Mouse (Mus musculus) heart, adult 8-10 months (tissue): ENCODE measurements at regions not wholly inside any gene's neighbourhood (a gene's known extent, or its start where the extent isn't known, plus 50 kb on each side); places are given as distances from the start of the nearest gene placed in this dataset.

Source experiments
- DNase-seq: peaks from one replicate; pipeline ENCODE4 v3.0.0; 2022; ENCODE audit warnings: low spot score

DNA sequence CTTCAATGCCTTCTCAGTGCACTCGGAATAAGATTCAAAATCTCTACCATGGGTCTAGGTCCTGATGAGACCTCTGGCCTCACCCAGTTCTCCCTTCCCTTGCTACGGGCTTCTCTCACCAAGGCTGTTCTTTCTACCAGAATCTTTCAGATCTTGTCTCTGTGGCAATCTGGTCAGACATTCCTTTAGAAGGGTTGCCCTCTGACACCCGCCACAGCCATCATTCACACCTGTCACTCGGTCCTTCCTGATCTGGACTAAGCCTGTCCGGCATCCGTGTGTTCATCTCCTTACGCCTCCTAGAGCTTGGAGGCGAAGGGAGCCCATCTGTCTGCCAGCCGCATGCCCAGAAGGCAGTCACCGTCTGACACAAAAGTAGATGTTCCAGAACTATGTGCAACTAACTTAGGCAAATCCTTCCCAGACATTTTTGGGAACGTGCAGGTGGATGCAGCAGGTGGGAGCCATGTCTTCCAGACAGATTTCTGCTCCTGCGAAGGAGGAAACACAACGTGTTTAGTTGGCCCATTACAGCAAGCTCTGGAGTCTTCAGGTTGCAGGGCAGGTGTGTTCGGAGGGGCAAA is 77.7 kb downstream of the Fam76b start:
- DNase-seq: no peak

- DNase-seq: no peak
These were observed 79.2 kb downstream of the Fam76b start for GRCm38 (mm10) chr9:13906736-13907135.

GRCm38 (mm10) chr9:13909604-13910003 is 82.1 kb downstream of the Fam76b start:
- no peak for DNase-seq

DNA sequence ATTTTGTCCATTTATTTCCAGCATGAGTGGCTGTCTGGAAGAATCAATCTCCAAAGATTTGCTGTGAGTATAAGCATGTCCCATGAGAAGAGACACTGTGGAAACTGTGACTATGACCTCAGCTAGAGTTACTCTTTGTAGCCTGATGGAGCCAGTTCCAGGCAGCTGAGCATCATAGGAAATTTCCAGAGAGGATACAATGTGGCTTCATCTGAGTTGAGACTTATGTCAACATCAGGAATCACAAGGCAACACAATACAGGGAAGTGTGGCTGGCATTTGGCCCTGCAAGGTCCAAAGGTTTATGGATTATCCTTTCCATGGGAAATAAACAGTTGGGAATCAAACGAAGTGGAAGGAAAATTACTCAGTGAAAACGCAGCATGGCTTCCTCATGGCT is 82.6 kb downstream of the Fam76b start:
- DNase-seq: no peak

- DNase-seq: no peak
These were observed 85.9 kb downstream of the Fam76b start for GRCm38 (mm10) chr9:13913459-13913858.

DNA sequence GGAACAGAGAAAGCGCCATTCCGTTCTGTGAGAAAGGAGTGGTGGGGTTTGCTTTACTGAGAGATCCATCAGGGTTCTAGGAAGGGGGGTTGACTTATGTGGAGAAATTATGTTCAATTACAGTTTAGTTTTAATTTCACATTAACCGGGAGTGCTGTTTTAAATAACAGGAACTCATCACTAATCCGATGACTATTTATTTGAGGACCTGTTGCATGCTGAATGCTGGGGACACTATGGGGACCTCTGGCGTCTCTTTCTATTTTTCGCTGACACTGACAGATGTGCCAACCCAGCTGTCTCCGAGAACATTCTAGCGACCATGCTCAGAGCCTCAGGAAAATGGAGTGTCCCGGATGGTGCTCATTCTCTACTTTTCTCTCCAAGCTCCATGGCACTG is 86.6 kb downstream of the Fam76b start:
- DNase-seq: no peak

DNA sequence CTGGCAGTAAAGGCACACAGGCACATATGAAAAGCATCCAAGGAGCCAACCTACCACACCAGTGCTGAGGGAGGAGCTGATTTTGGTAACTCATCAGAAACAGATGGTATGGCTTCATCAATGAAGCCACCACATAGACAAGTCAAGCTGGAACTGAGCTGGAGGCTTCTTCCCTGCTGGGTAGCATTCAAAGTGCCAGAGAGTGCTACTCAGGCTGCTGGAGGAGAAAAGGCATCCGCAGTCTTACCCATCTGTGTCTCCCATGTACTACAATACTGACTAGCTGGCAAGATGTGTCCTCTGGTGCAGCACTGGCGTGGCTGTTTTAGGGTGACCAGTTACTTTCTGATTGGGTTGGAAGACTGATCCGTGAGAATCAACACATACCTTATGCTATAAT is 87.3 kb downstream of the Fam76b start:
- no peak for DNase-seq

- no peak for DNase-seq
These were observed 89.3 kb downstream of the Fam76b start for GRCm38 (mm10) chr9:13916837-13917236.

DNA sequence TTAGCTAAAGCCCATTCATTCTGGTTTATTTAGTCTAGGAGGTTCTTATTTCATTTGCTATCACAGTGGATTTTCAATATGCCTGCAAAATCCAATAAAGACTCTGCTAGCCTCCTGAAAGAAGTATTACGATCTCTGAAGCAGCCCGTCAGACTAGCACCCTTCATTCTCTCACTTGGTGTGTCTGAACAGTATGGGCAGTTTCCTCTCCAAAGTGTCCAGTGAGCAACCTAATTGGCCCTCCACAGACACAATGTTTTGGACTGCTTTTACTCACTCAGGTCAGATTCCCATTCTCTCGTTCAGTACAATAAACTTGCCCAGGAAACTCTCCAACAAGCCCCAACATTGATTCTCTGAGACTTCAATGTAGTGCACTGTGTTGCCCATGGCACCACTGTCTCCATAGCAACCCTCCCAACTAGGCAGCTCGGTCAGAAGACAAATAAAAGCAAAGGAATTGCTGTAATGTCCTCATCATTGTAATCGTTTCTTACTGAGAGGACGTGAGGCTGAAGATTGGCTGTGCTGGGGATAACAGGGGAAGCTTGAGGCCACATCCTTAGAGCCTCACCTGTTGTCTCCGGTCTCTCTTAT is 91.2 kb downstream of the Fam76b start:
- no peak for DNase-seq

DNA sequence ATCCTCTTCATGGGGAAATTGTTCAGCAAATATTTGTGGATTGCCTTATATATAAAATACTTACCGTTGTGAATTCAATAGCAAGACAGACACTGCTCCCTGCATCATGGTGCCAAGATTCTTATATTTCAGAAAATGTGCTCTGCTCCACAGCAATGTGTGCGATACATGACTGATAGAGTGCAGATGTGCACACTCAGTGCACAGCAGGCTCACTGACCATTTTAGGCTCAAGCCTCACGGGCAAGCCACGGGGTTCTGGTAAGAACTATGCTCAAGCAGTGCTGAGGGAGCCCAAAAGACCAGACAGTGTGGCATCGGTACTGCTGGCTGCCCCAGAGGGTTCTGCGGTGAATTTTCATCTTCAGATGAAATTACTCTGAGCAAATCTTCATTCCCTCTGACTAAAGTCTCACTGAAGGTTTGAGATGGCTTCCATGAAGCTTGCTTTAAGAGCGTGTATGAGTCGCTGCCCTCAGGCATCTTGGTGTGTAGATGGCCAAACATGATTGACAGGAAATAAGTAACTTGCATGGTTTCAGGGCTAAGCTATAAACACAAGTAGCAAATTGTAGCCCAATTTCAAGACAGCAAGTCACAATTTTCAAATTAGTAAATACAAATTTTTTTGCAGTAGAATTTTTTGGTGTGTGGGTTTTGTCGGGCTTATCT is 92.4 kb downstream of the Fam76b start:
- no peak for DNase-seq

DNA sequence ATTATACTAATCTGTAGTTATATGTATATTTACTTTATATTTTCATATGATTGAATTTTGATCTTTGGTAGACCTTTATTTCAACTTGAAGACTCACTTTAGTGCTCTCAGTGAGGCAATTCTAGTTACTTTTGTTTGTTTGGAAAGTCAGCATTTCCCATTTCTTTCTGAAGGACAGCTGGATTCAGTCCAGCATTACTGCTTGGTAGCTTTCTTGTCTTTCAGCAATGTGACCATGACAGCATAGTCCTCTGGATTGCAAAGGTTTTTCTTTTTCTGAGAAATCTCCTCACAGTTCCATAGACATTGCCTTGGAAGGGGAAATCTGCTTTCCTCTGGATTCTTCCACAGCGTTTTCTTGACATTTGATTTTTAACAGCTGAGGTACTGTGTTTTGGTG is 93.1 kb downstream of the Fam76b start:
- no peak for DNase-seq

- no peak for DNase-seq
These were observed 104.5 kb downstream of the Fam76b start for GRCm38 (mm10) chr9:13932001-13932508.

DNA sequence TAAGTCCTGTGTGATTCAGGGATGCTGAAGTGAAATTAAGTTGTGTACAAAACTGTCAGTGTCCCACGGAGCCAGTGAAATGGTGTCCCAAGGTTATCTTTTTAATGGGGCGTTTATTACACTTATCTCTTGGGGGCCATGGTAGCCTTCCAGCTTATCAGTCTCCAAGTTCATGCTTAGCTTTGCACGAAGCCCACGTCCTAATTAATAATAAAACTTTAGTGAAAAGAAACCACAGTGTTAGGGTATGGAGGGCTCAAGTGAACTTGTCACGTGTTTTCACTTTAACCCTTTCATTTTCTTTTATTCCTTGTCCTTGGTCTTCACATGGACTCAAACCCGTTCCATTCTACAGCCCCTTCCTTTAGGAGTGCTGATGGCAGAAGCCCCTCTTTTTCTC is 105.9 kb downstream of the Fam76b start:
- DNase-seq: no peak

GRCm38 (mm10) chr9:13937301-13937700 is 109.8 kb downstream of the Fam76b start:
- no peak for DNase-seq

GRCm38 (mm10) chr9:13946519-13946918 is 119.0 kb downstream of the Fam76b start:
- no peak for DNase-seq

- no peak for DNase-seq
These were observed 124.6 kb downstream of the Fam76b start for GRCm38 (mm10) chr9:13952157-13952556.

- no peak for DNase-seq
These were observed 135.7 kb downstream of the Fam76b start for GRCm38 (mm10) chr9:13963140-13963763.

DNA sequence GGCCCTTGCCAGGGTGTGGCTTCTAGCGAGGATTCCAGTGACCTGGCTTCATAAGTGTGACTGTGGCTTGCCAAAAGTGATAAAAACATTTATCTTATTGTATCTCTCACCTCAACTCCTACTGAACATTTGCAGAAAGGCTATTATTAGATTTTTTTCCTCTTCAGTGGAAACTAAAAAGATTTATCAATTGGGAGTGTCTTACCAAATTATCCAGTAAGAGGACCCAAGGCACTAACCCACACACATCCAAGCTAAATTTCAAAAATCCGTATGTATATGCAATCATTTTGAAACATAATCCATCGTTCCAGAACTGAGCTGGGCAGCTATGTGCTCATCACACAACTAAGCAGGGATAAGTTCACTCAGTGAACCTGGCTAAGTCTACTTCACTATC is 136.3 kb downstream of the Fam76b start:
- DNase-seq: no peak

DNA sequence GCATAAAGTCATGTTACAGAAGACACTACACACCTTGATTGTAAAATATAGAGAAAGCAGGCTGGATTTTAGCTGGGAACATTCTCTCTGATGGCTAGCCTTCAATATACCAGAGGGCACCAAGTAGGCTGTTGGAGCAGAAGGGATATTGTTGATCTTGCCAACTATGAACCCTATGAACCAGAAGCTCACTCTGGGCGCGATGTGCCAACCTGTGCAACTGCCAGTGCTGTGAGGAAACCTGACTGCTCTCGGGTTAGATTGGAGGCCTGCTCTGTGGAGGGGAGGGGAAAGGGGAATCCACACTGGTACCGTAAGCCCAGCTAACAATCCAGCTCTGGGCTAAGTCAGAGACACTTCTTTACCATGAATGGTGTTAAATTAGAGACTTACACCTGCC is 136.7 kb downstream of the Fam76b start:
- DNase-seq: no peak

- DNase-seq: no peak
These were observed 138.7 kb downstream of the Fam76b start for GRCm38 (mm10) chr9:13966212-13966611.

GRCm38 (mm10) chr9:13969262-13969661 is 141.7 kb downstream of the Fam76b start:
- no peak for DNase-seq

- DNase-seq: no peak
These were observed 146.1 kb downstream of the Fam76b start for GRCm38 (mm10) chr9:13973600-13973999.

DNA sequence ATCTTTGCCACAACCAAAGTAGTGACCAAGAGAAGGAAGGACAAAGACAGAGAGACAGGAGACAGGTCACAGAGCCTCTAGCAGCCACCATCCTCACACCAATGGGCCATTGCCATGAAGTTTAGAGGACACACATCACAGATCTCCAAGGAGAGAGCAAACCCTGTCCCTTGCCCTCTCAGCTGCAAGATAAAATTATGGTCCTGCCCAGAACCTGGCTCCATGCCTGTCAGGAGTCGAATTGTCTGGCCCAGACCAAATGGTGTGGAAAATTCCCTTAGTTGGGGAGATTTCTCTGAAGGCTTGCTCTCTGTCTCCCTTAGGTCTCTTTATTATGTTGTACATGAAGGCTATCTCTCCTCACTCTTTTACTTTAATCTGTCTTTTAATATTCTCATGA is 147.4 kb downstream of the Fam76b start:
- no peak for DNase-seq
